Mouse (Mus musculus): ENCODE data around the gene Klf9.

The Klf9 gene

GRCm38 (mm10) chr19:23163361-23163760, 22.3 kb downstream of the Klf9 start:
- DNase-seq (ENCODE audit: low spot score in 2 of 2): no peak

DNA sequence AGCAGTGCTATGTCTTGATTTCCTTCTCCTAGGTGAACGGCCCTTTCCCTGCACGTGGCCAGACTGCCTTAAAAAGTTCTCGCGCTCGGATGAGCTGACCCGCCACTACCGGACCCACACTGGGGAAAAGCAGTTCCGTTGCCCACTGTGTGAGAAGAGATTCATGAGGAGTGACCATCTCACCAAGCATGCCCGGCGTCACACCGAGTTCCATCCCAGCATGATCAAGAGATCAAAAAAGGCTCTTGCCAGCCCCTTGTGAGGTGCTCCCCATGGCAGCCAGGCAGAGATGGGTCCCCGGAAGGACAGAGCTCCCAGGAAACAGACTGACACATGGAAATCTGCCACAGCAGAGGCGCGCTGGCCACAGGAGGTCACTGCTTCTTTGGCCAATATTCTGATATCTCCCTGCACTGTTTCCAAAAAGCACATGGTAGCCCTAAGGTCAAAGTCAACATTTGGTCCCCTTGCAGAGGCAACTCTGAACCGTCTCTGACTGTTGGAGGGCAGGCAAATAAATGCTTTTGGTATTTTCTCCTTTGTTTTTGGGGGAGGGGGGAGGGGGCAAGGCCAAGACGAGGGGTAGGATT, 23.7 kb downstream of the Klf9 start:
- no peak for DNase-seq (ENCODE audit: low spot score in 2 of 2)

GRCm38 (mm10) chr19:23166550-23167284, 25.7 kb downstream of the Klf9 start:
- no peak for DNase-seq (ENCODE audit: low spot score in 2 of 2)

DNA sequence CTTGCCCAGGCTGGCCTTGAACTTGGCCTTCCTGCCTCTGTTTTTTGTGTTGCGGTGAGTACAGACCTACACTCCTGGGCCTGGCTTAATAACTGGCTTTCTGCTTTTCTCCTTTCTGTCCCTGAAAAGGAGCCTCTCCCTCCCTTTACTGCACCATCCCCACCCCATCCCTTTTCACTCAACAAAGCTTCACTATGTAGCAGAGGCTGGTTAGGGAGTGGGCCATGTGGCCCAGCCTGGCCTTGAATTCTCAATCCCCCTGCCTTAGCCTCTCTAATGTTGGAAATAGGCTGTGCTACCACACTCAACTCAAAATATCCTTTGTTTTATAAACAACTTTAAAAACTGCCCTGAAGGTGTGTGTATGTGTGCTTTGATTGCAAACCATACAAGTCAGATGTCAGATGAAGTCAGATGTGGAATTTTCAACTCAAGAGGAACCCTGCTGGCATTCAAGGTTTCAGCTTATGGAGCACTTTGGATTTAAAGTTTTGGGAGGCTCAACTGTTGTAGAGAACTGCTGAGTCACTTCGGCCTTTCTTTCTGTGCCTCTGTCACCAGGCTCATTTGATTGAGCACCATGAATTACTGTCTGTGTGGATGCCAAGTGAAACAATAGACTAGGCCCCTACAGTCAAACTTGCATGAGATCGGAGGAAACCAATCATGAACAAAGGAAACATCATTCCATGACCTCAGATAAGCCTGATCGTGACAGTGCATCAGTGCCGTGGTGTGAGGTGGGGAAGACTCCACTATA, 28.1 kb downstream of the Klf9 start:
- no peak for DNase-seq (ENCODE audit: low spot score in 2 of 2)

DNA sequence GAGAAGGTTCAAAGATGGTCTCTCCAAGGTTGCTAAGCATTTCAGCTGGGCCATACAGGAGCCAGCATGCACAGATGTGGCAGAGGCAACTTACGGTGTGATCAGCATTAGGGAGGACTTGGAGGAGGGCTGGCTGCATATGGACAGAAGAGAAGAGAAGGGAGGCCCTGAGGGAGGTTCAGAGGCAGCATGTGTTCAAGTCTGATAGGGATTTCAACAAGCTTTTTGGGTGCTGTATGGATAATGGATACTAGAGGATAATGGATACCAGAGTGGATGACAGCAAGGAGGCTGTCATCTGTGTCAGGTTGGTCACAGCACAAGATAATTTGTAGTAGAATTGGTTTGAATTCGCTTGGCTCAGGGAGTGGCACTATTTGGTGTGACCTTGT, 28.6 kb downstream of the Klf9 start:
- DNase-seq (ENCODE audit: low spot score in 2 of 2): no peak

DNA sequence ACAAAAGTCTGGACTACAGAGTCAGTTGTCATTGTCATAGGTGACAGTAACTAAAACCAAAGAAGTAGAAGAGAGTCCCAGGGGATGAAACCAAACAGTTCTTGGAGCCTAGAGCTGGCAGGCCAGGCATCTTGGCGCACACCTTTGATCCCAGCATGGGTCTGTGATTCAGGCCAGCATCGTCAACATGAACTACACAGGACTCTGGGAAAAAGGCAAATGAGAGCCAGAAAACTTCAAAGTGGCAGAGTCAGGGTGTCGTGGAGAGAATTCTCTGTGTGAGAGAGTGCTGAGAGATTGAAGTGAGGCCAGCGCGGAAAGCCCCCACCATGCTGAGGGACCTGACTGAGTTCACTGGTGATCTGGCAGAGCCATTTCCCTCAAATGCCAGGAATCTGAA, 29.4 kb downstream of the Klf9 start:
- DNase-seq (ENCODE audit: low spot score in 2 of 2): no peak

DNA sequence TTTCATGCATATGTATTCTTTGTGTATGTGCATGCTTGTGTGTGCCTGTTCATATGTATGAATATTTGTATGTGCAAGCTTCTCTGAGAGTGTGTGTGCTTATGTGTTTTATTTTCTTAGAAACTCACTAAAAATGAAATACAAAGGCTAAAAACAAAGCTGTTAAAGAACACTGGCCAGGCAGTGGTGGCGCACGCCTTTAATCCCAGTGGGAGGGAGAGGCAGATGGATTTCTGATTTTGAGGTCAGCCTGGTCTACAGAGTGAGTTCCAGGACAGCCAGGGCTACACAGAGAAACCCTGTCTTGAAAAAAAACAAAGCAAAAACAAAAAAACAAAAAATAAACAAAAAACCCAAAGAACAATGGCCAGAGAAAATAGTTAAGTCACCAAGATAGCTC, 30.1 kb downstream of the Klf9 start:
- no peak for DNase-seq (ENCODE audit: low spot score in 2 of 2)

DNA sequence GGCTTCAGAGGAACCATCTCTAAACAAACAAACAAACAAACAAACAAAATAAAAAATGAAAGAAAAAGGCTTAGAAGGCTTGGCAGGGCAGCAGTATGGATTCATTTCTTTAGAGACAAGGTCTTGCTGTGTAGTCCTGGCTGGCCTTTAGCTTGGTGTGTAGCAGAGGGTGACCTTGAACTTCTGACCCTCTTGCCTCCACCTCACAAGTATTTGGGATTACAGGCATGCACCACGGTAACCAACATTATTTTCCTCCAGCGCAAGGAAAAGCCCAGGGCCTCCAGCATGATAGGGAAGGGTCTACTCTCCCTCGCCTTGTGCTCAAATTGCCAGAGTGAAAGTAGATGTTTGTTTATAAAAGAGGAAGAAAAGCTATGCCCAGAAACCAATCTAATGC, 34.1 kb downstream of the Klf9 start:
- no peak for DNase-seq (ENCODE audit: low spot score in 2 of 2)

GRCm38 (mm10) chr19:23175511-23175910, 34.5 kb downstream of the Klf9 start:
- DNase-seq (ENCODE audit: low spot score in 2 of 2): no peak

GRCm38 (mm10) chr19:23178533-23178932, 37.5 kb downstream of the Klf9 start:
- no peak for DNase-seq (ENCODE audit: low spot score in 2 of 2)

DNA sequence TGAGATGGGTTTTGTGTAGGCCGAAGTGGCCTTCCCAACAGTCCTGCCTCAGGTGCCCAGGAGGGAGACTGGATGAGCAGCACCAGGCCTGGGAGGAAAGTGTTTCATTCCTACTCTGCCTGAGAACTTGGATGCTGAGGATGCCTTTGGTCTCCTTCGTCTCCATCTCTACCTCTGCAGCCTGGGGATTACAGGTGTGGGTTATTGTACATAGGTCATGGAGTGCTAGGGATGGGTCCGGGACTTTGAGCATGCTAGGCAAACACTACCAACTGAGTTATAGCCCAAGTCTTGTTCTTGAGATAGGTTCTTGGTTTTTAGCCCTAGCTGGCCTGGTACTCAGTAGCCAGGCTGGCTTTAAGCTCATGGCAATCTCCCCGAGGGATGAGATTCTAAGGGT, 42.5 kb downstream of the Klf9 start:
- no peak for DNase-seq (ENCODE audit: low spot score in 2 of 2)

DNA sequence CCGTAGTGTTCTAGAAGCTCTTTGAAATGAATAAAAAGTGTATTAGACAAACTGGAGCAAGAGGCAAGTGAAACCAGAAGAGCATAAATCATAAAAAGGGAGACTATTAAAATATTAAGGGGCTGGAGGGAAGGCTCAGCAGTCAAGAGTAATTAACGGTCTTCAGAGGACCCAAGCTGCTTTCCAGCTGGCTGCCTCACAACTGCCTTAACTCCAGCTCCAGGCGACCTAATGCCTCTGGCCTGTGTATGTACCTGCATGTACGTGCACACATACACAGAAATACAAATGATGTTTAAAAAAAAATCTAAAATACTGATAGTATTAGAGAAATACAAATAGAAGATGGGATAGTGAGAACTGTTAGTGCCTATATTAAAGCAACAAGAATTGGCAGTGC, 43.0 kb downstream of the Klf9 start:
- DNase-seq (ENCODE audit: low spot score in 2 of 2): no peak

DNA sequence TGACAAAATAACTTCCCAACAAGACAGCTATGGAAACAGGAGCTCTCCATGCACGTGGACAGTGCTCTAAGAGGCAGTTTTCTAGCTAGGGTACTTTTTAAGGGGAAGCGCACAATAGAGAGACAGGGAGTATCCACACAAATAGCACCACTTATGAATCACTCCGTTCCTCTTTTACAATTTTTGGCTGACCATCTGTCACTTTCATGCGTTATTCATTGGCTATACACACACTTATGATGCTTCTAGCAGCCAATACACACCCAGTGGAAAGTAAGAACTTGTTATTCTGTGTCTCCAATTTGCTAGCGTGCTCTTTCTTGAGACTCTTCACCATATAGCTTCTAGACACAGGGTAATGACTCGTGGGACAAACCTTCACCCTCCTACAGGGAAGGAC, 46.7 kb downstream of the Klf9 start:
- no peak for DNase-seq (ENCODE audit: low spot score in 2 of 2)

GRCm38 (mm10) chr19:23188986-23189385, 48.0 kb downstream of the Klf9 start:
- DNase-seq (ENCODE audit: low spot score in 2 of 2): no peak

- no peak for DNase-seq (ENCODE audit: low spot score in 2 of 2)
Measured at GRCm38 (mm10) chr19:23189744-23190143, 48.7 kb downstream of the Klf9 start.

DNA sequence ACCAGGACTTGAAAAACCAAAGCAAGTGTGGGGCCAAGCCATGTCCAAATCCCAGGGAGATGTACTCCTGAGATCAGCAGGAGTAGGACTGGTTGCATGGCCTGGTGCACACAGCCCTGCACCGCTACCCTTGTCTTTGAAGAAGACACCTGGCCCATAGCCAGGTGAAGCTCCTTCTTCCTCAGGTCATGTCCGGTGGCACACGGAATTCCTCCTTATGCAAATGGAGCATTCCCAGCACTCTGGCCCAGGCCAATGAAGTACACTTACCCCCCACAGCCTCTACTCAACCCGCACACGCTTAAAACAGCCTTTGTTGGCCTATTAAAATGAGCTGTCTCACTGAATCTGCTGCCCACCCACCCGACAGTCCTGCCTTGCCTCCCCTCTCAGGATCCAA, 50.5 kb downstream of the Klf9 start:
- DNase-seq (ENCODE audit: low spot score in 2 of 2): no peak

DNA sequence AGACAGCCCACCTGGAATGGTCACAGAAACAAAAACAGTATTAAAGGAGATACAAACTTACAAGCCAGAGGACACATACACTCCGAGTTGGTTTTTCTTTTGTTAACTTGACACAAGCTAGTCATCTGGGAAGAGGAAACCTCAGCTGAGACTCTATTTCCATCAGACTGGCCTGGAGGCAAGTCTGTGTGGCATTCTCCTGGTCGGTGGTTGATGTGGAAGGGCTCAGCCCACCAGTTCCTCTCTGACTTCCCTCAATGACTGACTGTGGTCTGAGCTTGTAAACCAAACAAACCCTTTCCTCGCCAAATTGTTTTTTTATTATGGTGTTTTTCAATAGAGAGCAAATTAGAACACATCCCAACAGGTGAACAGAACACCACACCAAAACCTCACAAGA, 52.0 kb downstream of the Klf9 start:
- no peak for DNase-seq (ENCODE audit: low spot score in 2 of 2)

- no peak for DNase-seq (ENCODE audit: low spot score in 2 of 2)
Measured at GRCm38 (mm10) chr19:23202106-23202505, 61.1 kb downstream of the Klf9 start.

DNA sequence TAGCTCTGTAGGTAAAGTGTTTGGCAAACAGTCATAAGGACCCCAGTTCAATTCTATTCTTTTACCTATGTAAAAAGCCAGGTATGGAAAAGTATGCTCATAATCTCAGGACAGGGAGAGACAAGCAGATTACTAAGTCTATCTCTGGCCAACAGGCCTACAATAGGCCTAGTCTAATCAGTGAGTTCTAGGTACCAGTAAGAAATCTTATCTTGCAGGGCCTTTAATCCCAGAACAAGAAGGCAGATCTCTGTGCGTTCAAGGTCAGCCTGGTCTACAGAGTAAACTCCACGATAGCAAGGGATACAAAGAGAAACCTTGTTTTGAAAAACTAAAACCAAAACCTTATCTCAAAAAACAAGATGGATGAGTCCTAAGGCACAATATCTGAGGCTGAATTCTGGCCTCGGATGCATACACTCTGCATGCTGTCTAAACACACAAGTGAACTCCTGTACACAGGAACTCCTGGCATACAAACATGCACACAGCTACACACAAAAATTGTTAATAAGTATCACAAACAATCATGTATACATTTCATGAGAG, 62.6 kb downstream of the Klf9 start:
- DNase-seq (ENCODE audit: low spot score in 2 of 2): no peak

DNA sequence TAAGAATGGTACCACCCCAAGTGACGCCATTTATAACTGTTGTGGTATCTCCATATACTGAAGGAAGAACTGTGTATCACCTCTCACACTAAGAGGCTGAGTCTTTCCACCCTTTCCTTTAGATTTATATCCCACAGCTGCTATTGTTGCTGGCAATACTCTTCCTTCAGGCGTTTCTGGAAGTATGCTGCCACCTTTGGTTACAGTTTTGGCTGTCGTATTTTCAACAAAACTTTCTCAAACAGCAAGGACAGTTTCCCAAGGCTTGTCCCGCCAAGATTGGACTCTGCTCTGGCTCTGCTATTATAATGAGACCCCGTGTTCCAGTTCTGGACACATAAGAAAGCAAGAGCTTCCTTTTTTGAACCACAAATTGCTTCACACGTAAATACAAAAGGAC, 70.3 kb downstream of the Klf9 start:
- DNase-seq (ENCODE audit: low spot score in 2 of 2): no peak

GRCm38 (mm10) chr19:23214326-23214725, 73.3 kb downstream of the Klf9 start:
- no peak for DNase-seq (ENCODE audit: low spot score in 2 of 2)
